Mouse (Mus musculus) gastrocnemius, postnatal 14 days (tissue): ENCODE results near the gene Setd2. TPM values are rescaled to one million over a fixed set of nuclear protein-coding genes. Genes with fewer than 3 reads are reported as not detected.

Source experiments
- DNase-seq: peaks from one replicate; pipeline ENCODE4 v3.0.0; 2021; ENCODE audit warnings: mixed read lengths
- intact Hi-C: fragments of 180-260 bp; cut with DNase I; formaldehyde crosslinking; loops from one replicate; pipeline ENCODE4 v1.15.1; 2025; ENCODE audit warnings: low total_unique reads
- total RNA-seq, 2 experiments: library from RNA; stranded (reverse); gene quantifications; 2 replicates each; pipeline ENCODE4 v1.2.3; 2021

The Setd2 gene
- total RNA-seq, 2 experiments from 2014 or later, result 31.1 to 33.9 TPM

GRCm38 (mm10) chr9:110620180-110620579 lies 87.8 kb downstream of the Setd2 start:
- no peak for DNase-seq
- intact Hi-C loops, result no loop called here

DNA sequence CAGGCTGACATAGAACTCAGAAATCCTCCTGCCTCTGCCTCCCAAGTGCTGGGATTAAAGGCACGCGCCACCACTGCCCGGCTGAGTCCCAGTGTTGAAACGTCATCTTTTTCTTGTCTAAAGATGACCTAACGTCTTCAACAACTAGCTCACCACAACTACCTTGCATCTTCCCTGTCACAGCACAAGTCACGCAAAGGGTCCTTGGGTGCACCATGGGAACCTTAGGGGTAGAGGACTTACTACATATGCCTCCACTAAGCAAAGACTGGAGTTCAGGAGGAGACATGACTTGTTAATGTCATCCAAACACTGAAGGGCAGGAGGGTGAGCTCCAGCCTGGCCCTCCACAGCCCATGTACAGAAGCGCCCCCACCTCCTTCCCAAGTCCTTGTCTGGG lies 88.3 kb downstream of the Setd2 start:
- intact Hi-C loops, result no loop called here
- DNase-seq, result no peak

DNA sequence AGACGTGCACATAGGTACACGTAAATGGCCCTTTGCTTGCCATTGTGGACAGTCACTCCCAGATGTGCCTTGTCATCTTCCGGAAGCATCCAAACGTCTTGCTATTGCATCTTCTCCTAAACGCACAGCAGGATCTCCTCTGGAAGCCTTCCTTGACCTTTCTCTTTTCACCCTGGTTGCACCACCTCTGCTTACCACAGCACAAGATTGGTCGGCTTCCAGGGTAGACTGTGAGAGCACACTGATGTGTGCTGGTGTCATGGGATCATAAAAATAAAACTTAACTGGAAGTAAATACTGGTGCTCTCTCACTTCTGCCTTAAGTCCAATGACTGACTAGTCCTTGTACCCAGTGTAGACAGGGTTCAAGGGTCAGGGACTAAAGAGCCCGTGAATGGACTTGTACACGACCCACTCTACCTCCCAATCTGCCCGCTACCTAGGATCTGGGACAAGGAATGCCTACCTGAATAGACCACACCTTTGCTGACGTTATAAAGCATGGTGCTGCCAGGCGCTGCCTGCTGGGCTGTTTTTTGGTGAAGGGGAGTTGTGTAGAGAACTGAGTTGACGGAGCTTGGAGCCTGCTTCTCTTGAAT lies 90.3 kb downstream of the Setd2 start:
- intact Hi-C loops, result no loop called here
- DNase-seq, result no peak

DNA sequence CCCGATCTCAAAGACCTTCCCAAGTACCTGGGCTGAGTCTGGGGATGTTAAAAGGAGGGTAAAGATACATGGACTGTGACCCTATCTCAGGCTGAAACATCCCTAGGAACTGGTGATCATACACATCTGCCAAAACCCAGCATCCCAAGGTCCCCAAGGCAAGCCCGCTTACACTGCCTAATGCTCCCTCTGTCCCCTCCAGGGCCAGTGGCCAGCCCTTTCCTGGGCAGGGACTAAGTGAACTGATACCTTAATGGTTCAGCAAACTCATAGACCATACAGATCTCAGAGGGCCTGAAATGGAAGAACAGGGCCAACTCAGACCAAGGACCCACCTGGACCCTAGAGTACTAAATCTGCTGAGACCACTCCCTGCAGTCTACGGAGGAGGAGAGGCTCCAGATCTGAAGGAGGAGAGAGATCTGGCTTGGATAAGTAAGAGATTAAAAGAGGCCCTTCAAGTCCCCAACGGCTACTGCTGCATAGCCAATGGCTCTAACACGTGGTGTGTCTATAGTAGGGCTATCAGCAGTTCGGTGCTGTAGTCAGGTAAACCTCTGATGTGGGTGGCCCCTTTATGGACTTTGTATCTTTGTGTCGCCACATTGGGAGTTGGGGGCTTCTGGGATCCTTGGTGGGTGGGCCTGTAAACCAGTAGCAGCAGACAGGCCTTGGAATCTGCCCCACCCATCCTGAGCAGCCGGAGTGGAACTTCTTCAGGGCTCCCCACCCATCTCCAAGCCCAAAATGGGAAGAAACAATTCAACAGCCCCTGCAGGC lies 91.2 kb downstream of the Setd2 start:
- DNase-seq, result no peak
- intact Hi-C loops, result no loop called here

DNA sequence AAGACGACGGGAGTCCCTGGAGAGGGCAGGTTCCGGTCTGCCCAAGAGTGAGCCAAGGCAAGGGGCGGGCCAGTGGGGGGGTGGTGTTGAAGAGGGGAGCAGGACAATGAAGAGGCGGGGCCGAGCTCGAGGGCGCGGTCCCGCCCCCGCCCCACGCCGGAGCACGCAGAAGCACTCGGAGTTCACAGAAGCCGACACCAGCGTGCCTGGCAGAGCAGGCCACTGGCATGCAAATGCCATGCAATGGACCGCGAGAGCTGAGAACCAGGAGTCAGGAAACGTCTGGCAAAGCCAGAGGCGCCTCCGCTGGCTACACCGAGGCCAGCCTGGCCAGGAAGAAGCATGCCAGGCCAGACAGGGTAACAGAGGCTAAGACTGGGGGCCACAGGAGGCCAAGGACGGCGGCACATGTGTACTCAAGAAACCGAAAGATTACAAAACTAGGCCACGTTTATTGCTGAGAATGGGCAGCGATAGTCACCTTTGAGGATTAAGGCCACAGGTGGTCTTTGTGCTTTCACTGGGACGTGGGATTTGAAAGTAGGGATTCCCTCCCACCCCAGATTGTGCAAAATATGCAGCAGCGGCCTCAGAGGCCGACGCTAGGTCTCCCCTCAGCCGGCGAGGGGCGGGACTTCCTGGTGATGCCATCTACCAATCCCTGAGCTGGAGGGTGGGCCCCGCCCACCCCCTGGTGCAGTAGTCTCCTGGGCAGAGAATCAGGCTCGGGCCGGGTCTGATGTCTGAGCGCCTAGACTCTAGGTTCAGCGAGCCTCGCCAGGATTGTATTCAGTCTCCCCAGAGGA lies 92.2 kb downstream of the Setd2 start, which contains the start of gene Nradd:
TSS of gene Nradd (minus strand) at position 92 of the 806 bp plus-strand sequence.
- peak; percentile 93 for DNase-seq
- intact Hi-C loops, result no loop called here

- no peak for DNase-seq
These were observed 93.0 kb downstream of the Setd2 start for GRCm38 (mm10) chr9:110625350-110625908.

GRCm38 (mm10) chr9:110630171-110630570 lies 97.8 kb downstream of the Setd2 start:
- DNase-seq, result no peak
- intact Hi-C loops, result loop anchor here (5.0 to 10.0 kb wide), 2 partner anchors 155 to 183 kb away; no protein-coding TSS in a partner anchor

More at GRCm38 (mm10) chr9:110625350-110625908, 93.0 kb downstream of the Setd2 start:
- intact Hi-C loops, result no loop called here

GRCm38 (mm10) chr9:110631191-110631590 lies 98.8 kb downstream of the Setd2 start:
- DNase-seq, result peak; percentile 55

GRCm38 (mm10) chr9:110631651-110632275 lies 99.4 kb downstream of the Setd2 start:
- no peak for DNase-seq
- intact Hi-C loops, result loop anchor here (5.0 to 10.0 kb wide), 2 partner anchors 153 to 184 kb away; no protein-coding TSS in a partner anchor

More at GRCm38 (mm10) chr9:110631191-110631590, 98.8 kb downstream of the Setd2 start:
- intact Hi-C loops, result loop anchor here (5.0 to 10.0 kb wide), 2 partner anchors 154 to 184 kb away; no protein-coding TSS in a partner anchor

DNA sequence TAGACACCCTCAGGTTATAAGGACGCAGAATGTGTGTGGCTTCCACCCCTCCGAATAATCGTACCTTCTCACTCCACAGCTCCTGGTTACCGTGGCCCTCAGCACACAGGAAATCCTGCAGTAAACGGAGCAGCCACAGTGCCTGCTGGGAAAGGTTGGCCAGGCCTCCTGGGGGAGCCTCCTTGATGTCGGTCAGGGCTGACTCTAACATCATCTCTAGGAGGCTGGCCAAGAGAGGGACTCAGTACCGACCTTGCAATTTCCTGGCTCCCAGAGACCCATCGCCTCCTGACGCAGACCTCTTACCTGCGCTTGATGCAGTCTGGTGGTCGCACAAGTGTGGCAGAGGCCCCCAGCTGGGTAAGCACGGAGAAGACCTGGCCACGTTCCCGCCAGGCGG lies 100.3 kb downstream of the Setd2 start:
- intact Hi-C loops, result loop anchor here (5.0 to 10.0 kb wide), 2 partner anchors 152 to 185 kb away; no protein-coding TSS in a partner anchor

DNA sequence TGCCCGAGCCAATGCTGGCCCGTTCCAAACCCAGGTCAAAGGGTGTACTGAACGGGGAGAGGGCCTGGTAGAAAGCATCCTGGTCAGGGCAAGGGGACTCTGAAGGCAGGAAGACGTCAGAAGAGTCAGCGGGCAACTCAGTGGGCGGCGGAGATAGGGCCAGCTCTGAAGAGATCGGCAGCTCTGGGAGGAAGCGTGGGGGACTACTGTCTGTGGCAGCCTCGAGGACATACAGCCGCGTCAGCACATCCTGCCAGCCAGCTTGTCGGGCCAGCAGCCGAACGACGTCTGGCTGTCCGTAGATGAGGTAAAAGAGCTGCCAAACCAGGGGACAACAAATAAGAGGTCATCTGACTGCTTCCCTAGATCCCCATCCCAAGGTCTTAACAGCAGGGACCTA lies 101.5 kb downstream of the Setd2 start:
- DNase-seq, result no peak
- intact Hi-C loops, result loop anchor here (5.0 to 10.0 kb wide), 2 partner anchors 151 to 187 kb away; no protein-coding TSS in a partner anchor

More for the DNA sequence above, 100.3 kb downstream of the Setd2 start:
- DNase-seq, result no peak

GRCm38 (mm10) chr9:110635225-110635624 lies 102.8 kb downstream of the Setd2 start:
- intact Hi-C loops, result loop anchor here (1.0 to 10.0 kb wide), 2 partner anchors 75 to 150 kb away; no protein-coding TSS in a partner anchor
- peak; percentile 89 for DNase-seq

DNA sequence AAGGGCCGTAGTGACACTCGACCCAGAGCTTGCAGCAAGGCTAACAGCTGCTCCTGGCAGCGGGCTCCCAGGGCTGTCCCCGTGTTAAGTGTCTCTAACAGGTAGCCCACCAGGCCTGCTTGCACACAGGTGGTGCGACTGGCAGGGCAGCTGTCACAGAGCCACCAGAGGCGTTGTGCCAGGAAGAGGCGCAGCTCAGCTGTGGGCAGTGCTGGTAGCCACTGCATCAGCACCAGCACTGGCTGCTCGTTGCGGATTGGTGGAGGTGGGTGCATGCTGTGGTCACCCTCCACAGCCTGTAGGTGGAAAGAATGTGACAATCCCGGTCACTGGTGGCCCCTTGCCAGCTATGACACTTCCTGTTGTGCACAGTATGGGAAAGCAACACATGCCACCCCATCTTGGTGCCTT lies 106.2 kb downstream of the Setd2 start:
- intact Hi-C loops, result loop anchor here (10.0 kb wide), 1 partner anchor 146 kb away; no protein-coding TSS in a partner anchor

DNA sequence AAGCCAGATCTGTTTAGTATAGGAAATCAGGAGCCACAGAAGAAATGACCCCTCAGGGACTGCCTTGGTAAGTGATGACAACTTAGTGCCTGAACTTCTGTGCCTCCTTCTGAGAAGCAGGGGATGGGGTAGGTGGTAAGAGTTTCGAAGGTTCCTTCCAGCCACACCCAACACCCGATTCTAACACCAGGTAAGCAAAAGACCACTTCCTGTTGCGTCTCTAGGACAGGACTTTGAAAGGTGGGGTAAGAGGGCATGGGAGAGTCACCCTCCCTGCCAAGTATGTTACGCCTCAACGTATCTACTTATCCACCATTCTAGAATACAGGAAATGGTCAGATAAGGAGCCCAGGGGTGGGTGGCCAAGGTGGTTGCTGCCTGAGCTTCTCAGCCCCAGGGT lies 108.6 kb downstream of the Setd2 start:
- intact Hi-C loops, result no loop called here
- no peak for DNase-seq

More for the DNA sequence above, 106.2 kb downstream of the Setd2 start:
- no peak for DNase-seq

DNA sequence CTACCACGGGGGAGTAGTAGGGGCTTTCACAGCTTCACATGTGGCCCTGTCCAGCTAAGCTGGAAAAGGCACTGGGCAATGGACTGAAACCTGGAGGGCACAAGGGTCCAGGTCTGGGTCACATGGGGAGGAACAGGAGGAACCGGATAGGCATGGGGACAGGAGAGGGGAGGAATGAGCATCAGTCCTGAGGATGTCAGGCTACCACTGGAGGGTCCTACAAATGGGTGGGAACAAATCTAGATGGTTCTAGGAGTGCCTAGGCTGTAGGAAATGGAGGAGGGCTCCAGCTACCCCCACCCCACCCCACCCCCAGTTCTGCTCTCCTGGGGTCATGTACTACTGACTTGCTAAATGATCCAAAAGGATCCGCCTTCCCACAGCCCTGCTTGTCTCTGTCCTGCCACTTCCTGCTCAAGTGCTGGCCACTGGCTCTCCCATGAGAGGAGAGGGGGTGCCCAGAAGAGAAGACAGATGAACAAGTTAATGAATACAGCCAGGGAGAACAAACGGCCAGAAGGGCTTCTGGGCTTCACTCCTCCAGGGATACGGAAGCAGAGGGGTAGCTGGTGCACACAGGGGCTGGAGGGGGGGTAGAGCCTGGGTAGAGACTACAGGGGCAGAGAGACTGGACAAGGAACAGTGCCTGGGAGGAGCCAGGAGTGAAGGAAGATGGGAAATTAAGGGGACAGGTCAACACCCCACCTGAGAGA lies 110.6 kb downstream of the Setd2 start:
- intact Hi-C loops, result no loop called here
- DNase-seq, result no peak

GRCm38 (mm10) chr9:110643787-110644186 lies 111.4 kb downstream of the Setd2 start:
- DNase-seq, result no peak
- intact Hi-C loops, result no loop called here

- intact Hi-C loops, result no loop called here
- DNase-seq, result no peak
These were observed 111.9 kb downstream of the Setd2 start for GRCm38 (mm10) chr9:110644295-110644694.

GRCm38 (mm10) chr9:110645219-110645618 lies 112.8 kb downstream of the Setd2 start:
- intact Hi-C loops, result no loop called here
- no peak for DNase-seq
